Mouse (Mus musculus) MEL (cell line): ENCODE results near the gene 4930539E08Rik. TPM values are rescaled to one million over a fixed set of nuclear protein-coding genes. Genes with fewer than 3 reads are reported as not detected.

Source experiments
- DNase-seq: peaks from one replicate; pipeline ENCODE4 v3.0.0; 2011; ENCODE audit warnings: low read depth, low spot score
- H3K27ac ChIP-seq: 2 replicates; pipeline ENCODE4 v1.5.1; 2012; ENCODE audit warnings: low read depth, mild to moderate bottlenecking, control low read depth, low read length, moderate library complexity; ENCODE audit not compliant: control insufficient read depth
- H3K27me3 ChIP-seq, 2 experiments: fragments of 150-350 bp in 1 of 2; sonication (generic) in 1 of 2; 2 replicates each; pipeline ENCODE4 v1.6.1; 2012; ENCODE audit warnings: low read length in 2 of 2, mild to moderate bottlenecking in 2 of 2, improper control_type of control experiment in 1 of 2, moderate library complexity in 1 of 2; ENCODE audit not compliant: insufficient read depth in 2 of 2, control insufficient read depth in 1 of 2
- H3K36me3 ChIP-seq, 2 experiments: 2 replicates each; pipeline ENCODE4 v1.6.1; 2012 to 2014; ENCODE audit warnings: low read length in 2 of 2, improper control_type of control experiment in 1 of 2, inconsistent platforms in 1 of 2, mild to moderate bottlenecking in 1 of 2; ENCODE audit not compliant: insufficient read depth in 2 of 2, control insufficient read depth in 1 of 2
- H3K4me1 ChIP-seq, 2 experiments: fragments of 150-350 bp in 1 of 2; sonication (generic) in 1 of 2; 2 replicates each; pipeline ENCODE4 v1.6.1; 2012; ENCODE audit warnings: low read length in 2 of 2, improper control_type of control experiment in 1 of 2, mild to moderate bottlenecking in 1 of 2; ENCODE audit not compliant: insufficient read depth in 2 of 2, control insufficient read depth in 1 of 2
- H3K4me3 ChIP-seq, 2 experiments: fragments of 150-350 bp in 1 of 2; sonication (generic) in 1 of 2; 2 replicates each; pipeline ENCODE4 v1.5.1; 2012; ENCODE audit warnings: low read depth in 2 of 2, low read length in 2 of 2, mild to moderate bottlenecking in 2 of 2, moderate library complexity in 2 of 2, control low read depth in 1 of 2, improper control_type of control experiment in 1 of 2; ENCODE audit not compliant: control insufficient read depth in 1 of 2, insufficient read depth in 1 of 2
- H3K79me2 ChIP-seq: 2 replicates; pipeline ENCODE4 v1.6.1; 2012; ENCODE audit warnings: mild to moderate bottlenecking, low read length, moderate library complexity; ENCODE audit not compliant: control insufficient read depth, poor library complexity, insufficient read depth
- H3K9ac ChIP-seq: 2 replicates; pipeline ENCODE4 v1.6.1; 2012; ENCODE audit warnings: low read depth, mild to moderate bottlenecking, control low read depth, low read length, moderate library complexity; ENCODE audit not compliant: control insufficient read depth, poor library complexity, severe bottlenecking
- H3K9me3 ChIP-seq: fragments of 150-350 bp; sonication (generic); replicated peaks from 2 replicates; pipeline ENCODE4 v1.6.1; 2012; ENCODE audit warnings: mild to moderate bottlenecking, low read length, improper control_type of control experiment, moderate library complexity; ENCODE audit not compliant: insufficient read depth
- BHLHE40 ChIP-seq: IDR thresholded peaks from 2 replicates; pipeline ENCODE4 v1.6.1; 2012; ENCODE audit warnings: low read depth, mild to moderate bottlenecking, inconsistent platforms, low read length, improper control_type of control experiment, borderline replicate concordance
- CHD1 ChIP-seq: IDR thresholded peaks from 2 replicates; pipeline ENCODE4 v1.6.1; 2012; ENCODE audit warnings: low read depth, mild to moderate bottlenecking, inconsistent platforms, low read length, improper control_type of control experiment
- CHD2 ChIP-seq: IDR thresholded peaks from 2 replicates; pipeline ENCODE4 v1.6.1; 2011; ENCODE audit warnings: low read length, improper control_type of control experiment
- CTCF ChIP-seq, 3 experiments: IDR thresholded peaks in 2 of 3; conservative IDR thresholded peaks in 1 of 3; 2 replicates each; pipeline ENCODE4 v1.5.1; 2011 to 2012; ENCODE audit warnings: low read length in 3 of 3, low read depth in 2 of 3, mild to moderate bottlenecking in 2 of 3, improper control_type of control experiment in 1 of 3, inconsistent platforms in 1 of 3, mixed read lengths in 1 of 3, moderate library complexity in 1 of 3; ENCODE audit not compliant: control insufficient read depth in 1 of 3, insufficient read depth in 1 of 3, poor library complexity in 1 of 3, severe bottlenecking in 1 of 3
- E2F4 ChIP-seq: IDR thresholded peaks from 2 replicates; pipeline ENCODE4 v1.6.1; 2011; ENCODE audit warnings: low read depth, low read length, improper control_type of control experiment, borderline replicate concordance
- EP300 ChIP-seq, 2 experiments: IDR thresholded peaks; 2 replicates each; pipeline ENCODE4 v1.6.1; 2011; ENCODE audit warnings: improper control_type of control experiment in 2 of 2, low read length in 2 of 2, low read depth in 1 of 2, mild to moderate bottlenecking in 1 of 2
- ETS1 ChIP-seq: IDR thresholded peaks from 2 replicates; pipeline ENCODE4 v1.6.1; 2012; ENCODE audit warnings: low read depth, mild to moderate bottlenecking, inconsistent platforms, low read length, improper control_type of control experiment, moderate library complexity
- GATA1 ChIP-seq: IDR thresholded peaks from 2 replicates; pipeline ENCODE4 v1.6.1; 2011; ENCODE audit warnings: low read depth, low read length, improper control_type of control experiment
- HCFC1 ChIP-seq: IDR thresholded peaks from 2 replicates; pipeline ENCODE4 v1.6.1; 2012; ENCODE audit warnings: low read depth, mild to moderate bottlenecking, inconsistent platforms, low read length, improper control_type of control experiment, moderate library complexity
- JUND ChIP-seq: IDR thresholded peaks from 2 replicates; pipeline ENCODE4 v1.6.1; 2011; ENCODE audit warnings: low read depth, mild to moderate bottlenecking, improper control_type of control experiment, low read length
- KAT2A ChIP-seq: conservative IDR thresholded peaks from 2 replicates; pipeline ENCODE4 v1.6.1; 2012; ENCODE audit warnings: low read depth, low read length, improper control_type of control experiment, inconsistent platforms
- MAFK ChIP-seq: IDR thresholded peaks from 2 replicates; pipeline ENCODE4 v1.6.1; 2011; ENCODE audit warnings: low read depth, mild to moderate bottlenecking, low read length, improper control_type of control experiment, borderline replicate concordance
- MAX ChIP-seq: IDR thresholded peaks from 2 replicates; pipeline ENCODE4 v1.6.1; 2011; ENCODE audit warnings: low read length, improper control_type of control experiment
- MAZ ChIP-seq: IDR thresholded peaks from 2 replicates; pipeline ENCODE4 v1.6.1; 2012; ENCODE audit warnings: low read depth, mild to moderate bottlenecking, inconsistent platforms, low read length, improper control_type of control experiment
- MEF2A ChIP-seq: IDR thresholded peaks from 2 replicates; pipeline ENCODE4 v1.6.1; 2014; ENCODE audit warnings: low read depth, mild to moderate bottlenecking, inconsistent platforms, low read length, improper control_type of control experiment; ENCODE audit not compliant: poor library complexity, insufficient replicate concordance, severe bottlenecking; ENCODE audit errors: extremely low read depth
- MYB ChIP-seq: IDR thresholded peaks from 2 replicates; pipeline ENCODE4 v1.6.1; 2011; ENCODE audit warnings: mild to moderate bottlenecking, low read depth, low read length, improper control_type of control experiment
- MYC ChIP-seq: IDR thresholded peaks from 2 replicates; pipeline ENCODE4 v1.6.1; 2011; ENCODE audit warnings: low read depth, mild to moderate bottlenecking, low read length, improper control_type of control experiment, moderate library complexity
- NELFE ChIP-seq: IDR thresholded peaks from 2 replicates; pipeline ENCODE4 v1.6.1; 2011; ENCODE audit warnings: low read depth, low read length, improper control_type of control experiment
- NRF1 ChIP-seq: IDR thresholded peaks from 2 replicates; pipeline ENCODE4 v1.6.1; 2014; ENCODE audit warnings: low read depth, mild to moderate bottlenecking, inconsistent platforms, low read length, improper control_type of control experiment, moderate library complexity; ENCODE audit not compliant: poor library complexity, insufficient read depth, severe bottlenecking
- POLR2AphosphoS5 ChIP-seq: IDR thresholded peaks from 2 replicates; pipeline ENCODE4 v1.6.1; 2012; ENCODE audit warnings: low read depth, borderline replicate concordance, mild to moderate bottlenecking, inconsistent platforms, low read length, moderate library complexity, mixed read lengths
- RAD21 ChIP-seq: IDR thresholded peaks from 2 replicates; pipeline ENCODE4 v1.6.1; 2011; ENCODE audit warnings: mild to moderate bottlenecking, low read depth, low read length, improper control_type of control experiment
- RCOR1 ChIP-seq: IDR thresholded peaks from 2 replicates; pipeline ENCODE4 v1.6.1; 2012; ENCODE audit warnings: low read depth, mild to moderate bottlenecking, inconsistent platforms, low read length, improper control_type of control experiment
- SIN3A ChIP-seq: IDR thresholded peaks from 2 replicates; pipeline ENCODE4 v1.6.1; 2012; ENCODE audit warnings: low read length, improper control_type of control experiment, inconsistent platforms
- SMC3 ChIP-seq: IDR thresholded peaks from 2 replicates; pipeline ENCODE4 v1.6.1; 2011; ENCODE audit warnings: low read depth, low read length, improper control_type of control experiment
- TAL1 ChIP-seq: IDR thresholded peaks from 2 replicates; pipeline ENCODE4 v1.6.1; 2012; ENCODE audit warnings: mild to moderate bottlenecking, inconsistent platforms, low read length, moderate library complexity, mixed read lengths
- TBP ChIP-seq: IDR thresholded peaks from 2 replicates; pipeline ENCODE4 v1.8.0; 2011; ENCODE audit warnings: low read depth, low read length, improper control_type of control experiment
- TCF12 ChIP-seq: IDR thresholded peaks from 2 replicates; pipeline ENCODE4 v1.6.1; 2014; ENCODE audit warnings: low read depth, mild to moderate bottlenecking, inconsistent platforms, low read length, improper control_type of control experiment, moderate library complexity
- UBTF ChIP-seq: IDR thresholded peaks from 2 replicates; pipeline ENCODE4 v1.6.1; 2012; ENCODE audit warnings: low read depth, mild to moderate bottlenecking, inconsistent platforms, low read length, improper control_type of control experiment, moderate library complexity, borderline replicate concordance; ENCODE audit not compliant: insufficient read depth
- USF1 ChIP-seq: IDR thresholded peaks from 2 replicates; pipeline ENCODE4 v1.6.1; 2014; ENCODE audit warnings: low read depth, mild to moderate bottlenecking, inconsistent platforms, low read length, improper control_type of control experiment, moderate library complexity
- USF2 ChIP-seq, 2 experiments: IDR thresholded peaks; 2 replicates each; pipeline ENCODE4 v1.6.1; 2011 to 2012; ENCODE audit warnings: improper control_type of control experiment in 2 of 2, low read length in 2 of 2, borderline replicate concordance in 1 of 2, inconsistent platforms in 1 of 2, low read depth in 1 of 2, mild to moderate bottlenecking in 1 of 2; ENCODE audit not compliant: insufficient read depth in 1 of 2
- ZC3H11A ChIP-seq: IDR thresholded peaks from 2 replicates; pipeline ENCODE4 v1.6.1; 2012; ENCODE audit warnings: low read depth, mild to moderate bottlenecking, inconsistent platforms, low read length, improper control_type of control experiment
- ZKSCAN1 ChIP-seq: IDR thresholded peaks from 2 replicates; pipeline ENCODE4 v1.6.1; 2012; ENCODE audit warnings: low read depth, mild to moderate bottlenecking, inconsistent platforms, low read length, improper control_type of control experiment, moderate library complexity
- ZMIZ1 ChIP-seq: IDR thresholded peaks from 2 replicates; pipeline ENCODE4 v1.6.1; 2012; ENCODE audit warnings: low read depth, mild to moderate bottlenecking, inconsistent platforms, low read length, improper control_type of control experiment, moderate library complexity
- ZNF384 ChIP-seq: IDR thresholded peaks from 2 replicates; pipeline ENCODE4 v1.6.1; 2012; ENCODE audit warnings: low read depth, mild to moderate bottlenecking, inconsistent platforms, low read length, improper control_type of control experiment
- polyA plus RNA-seq, 2 experiments: library from polyadenylated mRNA; stranded (reverse) in 1 of 2; unstranded in 1 of 2; fragments of >175 nt in 1 of 2; fragments of >200 nt in 1 of 2; gene quantifications; 2 replicates each; pipeline versions ENCODE4 v1.2.1 to v1.2.4; 2012; ENCODE audit warnings: low replicate concordance in 2 of 2, low read depth in 1 of 2; ENCODE audit not compliant: insufficient read length in 2 of 2, insufficient read depth in 1 of 2, missing spikeins in 1 of 2
- total RNA-seq: library from RNA; depleted of rRNA; stranded (reverse); fragments of 300-350 nt; gene quantifications from 2 replicates; pipeline ENCODE4 v1.2.3, GENCODE M21; 2012

4930539E08Rik gene
- total and polyA plus RNA-seq, 3 experiments, result 0.01 to 0.04 TPM; not detected in 1

DNA sequence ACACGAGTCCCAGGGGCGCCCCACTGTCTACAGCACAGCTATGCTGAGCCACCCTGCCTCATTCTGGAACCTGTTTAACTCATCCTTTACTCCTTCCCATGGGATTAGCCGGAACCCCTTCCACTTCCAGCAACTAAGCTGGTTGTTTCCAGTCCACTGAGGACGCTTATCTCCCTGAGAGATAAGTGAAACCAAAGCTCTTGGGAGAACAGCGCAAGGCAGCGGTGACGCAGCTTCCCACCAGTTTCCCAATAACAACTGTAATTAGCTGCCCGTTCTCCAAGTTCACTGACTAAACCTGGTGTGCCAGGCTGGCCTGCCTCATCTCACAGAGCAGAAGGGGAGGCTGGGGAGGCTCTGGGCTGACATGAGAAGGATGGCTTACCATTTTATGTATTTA, 6.0 kb upstream of the 4930539E08Rik start:
- peak overlapping the region; percentile 18 to 38 for H3K4me3 ChIP-seq

DNA sequence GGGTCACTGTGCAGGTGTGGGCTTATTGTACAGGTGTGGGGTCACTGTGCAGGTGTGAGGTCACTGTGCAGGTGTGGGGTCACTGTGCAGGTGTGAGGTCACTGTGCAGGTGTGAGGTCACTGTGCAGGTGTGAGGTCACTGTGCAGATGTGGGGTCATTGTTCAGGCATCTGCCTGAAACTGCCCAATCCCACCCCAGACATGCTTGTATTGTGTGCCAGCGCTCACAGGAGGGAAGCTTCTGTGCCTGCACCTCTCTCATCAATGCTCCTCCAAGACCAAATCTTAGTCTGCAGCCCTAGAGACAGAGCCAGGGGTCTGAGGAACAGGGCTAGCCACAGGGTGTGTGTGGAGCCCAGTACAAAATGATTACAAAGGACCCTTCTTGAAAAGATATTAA, 1.4 kb upstream of the 4930539E08Rik start:
- Histone ChIP-seq H3K9ac (no peak overlapping the region), H3K9me3 (no peaks in the 10 kb centered on the region), H3K36me3 (no peaks in the 10 kb centered on the region), H3K27ac (no peak overlapping the region), H3K79me2 (no peaks in the 10 kb centered on the region), H3K27me3 (0 out of 4 replicates have a peak, but pooled peaks cover 0 to 1% of the 10 kb centered on the region in 2 experiments), H3K4me3 (no peak overlapping the region)
- DNase-seq, result no peak
- TF ChIP-seq SIN3A (no peak), CHD1 (no peak), ETS1 (no peak), HCFC1 (no peak), MYC (no peak), CHD2 (no peak), MYB (no peak), NELFE (no peak), KAT2A (no peak), MAX (no peak), ZKSCAN1 (no peak), ZC3H11A (no peak)
- TF ChIP-seq, all 39 proteins: peak for 0
- no peaks in the 10 kb centered on the region; a peak in 1 of 4 replicates for H3K4me1 ChIP-seq

More for the DNA sequence above, 6.0 kb upstream of the 4930539E08Rik start:
- no peak overlapping the region for H3K27ac ChIP-seq
- peak; percentile 40 for DNase-seq
- TF ChIP-seq CTCF (IDR thresholded peaks at IDR 0.05 in 2 of 3, conservative IDR thresholded peaks at IDR 0.05 in 1 of 3; ENCODE audit: control insufficient read depth in 1 of 3, insufficient read depth in 1 of 3, low read depth in 2 of 3, low read length in 3 of 3, poor library complexity in 1 of 3, severe bottlenecking in 1 of 3) (no peak), SIN3A (no peak), CHD1 (no peak), MAFK (no peak), MYC (no peak), BHLHE40 (no peak), MYB (no peak), MAX (no peak), USF2 (IDR thresholded peaks at IDR 0.05; ENCODE audit: borderline replicate concordance in 1 of 2, insufficient read depth in 1 of 2, low read depth in 1 of 2, low read length in 2 of 2) (no peak), NELFE (no peak), SMC3 (no peak), NRF1 (0 out of 2 replicates have a peak, but pooled peaks have one; percentile 19), TBP (no peak), HCFC1 (no peak), ZNF384 (no peak), TCF12 (no peak), TAL1 (no peak), UBTF (no peak), MEF2A (no peak), JUND (no peak), USF1 (no peak), ZKSCAN1 (no peak), POLR2AphosphoS5 (no peak), EP300 (IDR thresholded peaks at IDR 0.05; ENCODE audit: low read depth in 1 of 2, low read length in 2 of 2) (peak; percentile 7 to 34; a peak in 1 of 4 replicates), ZMIZ1 (no peak), KAT2A (no peak), ETS1 (peak; percentile 31; the same call in 1 of the 2 replicates), RAD21 (no peak), E2F4 (no peak), GATA1 (peak; percentile 68; the same call in 1 of the 2 replicates), MAZ (no peak), RCOR1 (0 out of 2 replicates have a peak, but pooled peaks have one; percentile 34)
- H3K9ac ChIP-seq, result peak overlapping the region; percentile 34
- no peaks in the 10 kb centered on the region for H3K9me3 ChIP-seq
- H3K36me3 ChIP-seq, result no peaks in the 10 kb centered on the region
- no peaks in the 10 kb centered on the region for H3K79me2 ChIP-seq
- H3K4me1 ChIP-seq, result no peaks in the 10 kb centered on the region; a peak in 1 of 4 replicates
- H3K27me3 ChIP-seq, result no peaks in the 10 kb centered on the region
